Mouse (Mus musculus): ENCODE measurements around the gene 6430571L13Rik.
A peak's percentile ranks its signal among the peaks of the same experiment; 100 is the strongest.

6430571L13Rik gene

GRCm38 (mm10) chr9:107340267-107340859, at the start of gene 6430571L13Rik:
Gene 6430571L13Rik (plus strand): TSS chr9:107340602.
- peak; percentile 38 to 61 for DNase-seq (ENCODE audit: low read depth in 2 of 2, low spot score in 2 of 2)

GRCm38 (mm10) chr9:107290897-107291296, 49.5 kb upstream of the 6430571L13Rik start:
- peak; percentile 71 to 72 for DNase-seq (ENCODE audit: low read depth in 2 of 2, low spot score in 2 of 2)

GRCm38 (mm10) chr9:107294249-107294648, 46.2 kb upstream of the 6430571L13Rik start:
- peak; percentile 59 to 81 for DNase-seq (ENCODE audit: low read depth in 2 of 2, low spot score in 2 of 2)

- peak; percentile 50 to 67 for DNase-seq (ENCODE audit: low read depth in 2 of 2, low spot score in 2 of 2)
These were observed 44.8 kb upstream of the 6430571L13Rik start for GRCm38 (mm10) chr9:107295616-107296015.

- DNase-seq (ENCODE audit: low read depth in 2 of 2, low spot score in 2 of 2), result no peak
These were observed 44.6 kb upstream of the 6430571L13Rik start, which contains the start of gene Cish for GRCm38 (mm10) chr9:107296016-107296040. Gene Cish (plus strand): TSS chr9:107296026.

- no peak for DNase-seq (ENCODE audit: low read depth in 2 of 2, low spot score in 2 of 2)
These were observed 44.4 kb upstream of the 6430571L13Rik start for GRCm38 (mm10) chr9:107296041-107296440.

GRCm38 (mm10) chr9:107296501-107296965, 43.9 kb upstream of the 6430571L13Rik start:
- DNase-seq (ENCODE audit: low read depth in 2 of 2, low spot score in 2 of 2), result peak; percentile 53 to 72

GRCm38 (mm10) chr9:107297059-107297458, 43.3 kb upstream of the 6430571L13Rik start:
- no peak for DNase-seq (ENCODE audit: low read depth in 2 of 2, low spot score in 2 of 2)

- DNase-seq (ENCODE audit: low read depth in 2 of 2, low spot score in 2 of 2), result no peak
These were observed 42.7 kb upstream of the 6430571L13Rik start for GRCm38 (mm10) chr9:107297658-107298057.

- no peak for DNase-seq (ENCODE audit: low read depth in 2 of 2, low spot score in 2 of 2)
These were observed 42.2 kb upstream of the 6430571L13Rik start for GRCm38 (mm10) chr9:107298059-107298780.

GRCm38 (mm10) chr9:107298876-107299275, 41.5 kb upstream of the 6430571L13Rik start:
- no peak for DNase-seq (ENCODE audit: low read depth in 2 of 2, low spot score in 2 of 2)

- DNase-seq (ENCODE audit: low read depth in 2 of 2, low spot score in 2 of 2), result no peak
These were observed 40.6 kb upstream of the 6430571L13Rik start for GRCm38 (mm10) chr9:107299783-107300182.

GRCm38 (mm10) chr9:107300224-107300973, 40.0 kb upstream of the 6430571L13Rik start:
- DNase-seq (ENCODE audit: low read depth in 2 of 2, low spot score in 2 of 2), result no peak

- no peak for DNase-seq (ENCODE audit: low read depth in 2 of 2, low spot score in 2 of 2)
These were observed 38.7 kb upstream of the 6430571L13Rik start for GRCm38 (mm10) chr9:107301554-107302331.

GRCm38 (mm10) chr9:107302592-107302991, 37.8 kb upstream of the 6430571L13Rik start:
- no peak for DNase-seq (ENCODE audit: low read depth in 2 of 2, low spot score in 2 of 2)

GRCm38 (mm10) chr9:107303121-107303820, 37.1 kb upstream of the 6430571L13Rik start:
- no peak for DNase-seq (ENCODE audit: low read depth in 2 of 2, low spot score in 2 of 2)

GRCm38 (mm10) chr9:107303900-107304299, 36.5 kb upstream of the 6430571L13Rik start:
- DNase-seq (ENCODE audit: low read depth in 2 of 2, low spot score in 2 of 2), result no peak

GRCm38 (mm10) chr9:107304383-107304782, 36.0 kb upstream of the 6430571L13Rik start:
- no peak for DNase-seq (ENCODE audit: low read depth in 2 of 2, low spot score in 2 of 2)

- DNase-seq (ENCODE audit: low read depth in 2 of 2, low spot score in 2 of 2), result no peak
These were observed 35.4 kb upstream of the 6430571L13Rik start for GRCm38 (mm10) chr9:107305012-107305411.

GRCm38 (mm10) chr9:107305601-107306542, 34.5 kb upstream of the 6430571L13Rik start:
- DNase-seq (ENCODE audit: low read depth in 2 of 2, low spot score in 2 of 2), result no peak

Data from CD8-positive naive resting alpha-beta T cell, adult 2 months (primary cell).